Mouse (Mus musculus): Measurements from ENCODE around the gene Arhgef28. TPM values are rescaled to one million over a fixed set of nuclear protein-coding genes. Genes with fewer than 3 reads are reported as not detected.

Gene Arhgef28
- polyA plus RNA-seq, 1 experiment from 2014 or later, result 1.3 TPM

DNA sequence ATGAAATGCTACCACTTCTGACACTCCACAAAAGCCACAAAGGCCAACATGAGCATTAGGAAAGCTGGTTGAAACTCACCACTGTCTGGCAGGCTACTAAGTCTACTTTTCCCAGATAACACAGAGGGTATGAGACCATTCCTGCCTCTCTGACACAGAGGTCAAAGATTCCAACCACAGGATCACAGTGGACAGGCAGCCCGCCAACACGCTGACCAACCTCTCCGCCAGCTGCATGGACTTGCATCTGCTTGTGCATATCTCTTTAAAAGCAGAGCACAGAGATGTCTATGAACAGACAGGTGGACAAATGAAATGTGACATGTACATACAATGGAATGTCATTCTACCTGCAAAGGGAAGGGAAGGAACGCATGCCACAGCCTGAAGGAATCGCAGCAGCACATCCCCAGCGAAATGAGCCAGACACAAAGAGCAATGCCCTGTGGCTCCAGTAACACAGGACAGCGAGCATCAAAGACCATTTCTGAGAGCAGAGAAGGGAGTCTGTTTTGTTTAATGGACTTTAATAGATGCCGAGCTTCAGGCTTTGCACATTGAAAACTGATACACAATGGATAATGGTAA lies 59.6 kb downstream of the Arhgef28 start:
- ATAC-seq (ENCODE audit: low read depth), result no peak
- 74% methylated on average over 8 of the region's 8 CpGs for WGBS (ENCODE audit: insufficient replicate concordance)

DNA sequence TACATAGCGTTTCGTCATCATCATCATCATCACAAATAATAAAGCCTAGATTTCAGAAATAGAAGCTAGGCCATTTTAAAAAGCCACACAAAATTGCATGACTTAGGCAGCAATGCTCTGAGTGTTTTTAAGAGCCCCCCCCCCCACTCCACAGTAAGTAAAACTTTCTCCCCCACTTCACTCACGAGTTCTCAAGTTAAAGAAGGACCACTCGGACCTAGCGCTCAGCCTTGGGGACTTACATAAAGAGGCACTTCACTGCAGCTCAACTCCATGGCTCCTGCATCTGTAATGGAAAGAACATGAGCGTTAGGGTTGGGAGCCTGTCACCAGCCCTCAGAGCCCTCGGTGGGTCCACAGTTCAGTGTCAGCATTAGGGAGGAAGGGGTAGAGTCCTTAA lies 60.9 kb downstream of the Arhgef28 start:
- Histone ChIP-seq H3K9ac (ENCODE audit: low read depth, low read length) (no peak overlapping the region), H3K4me1 (ENCODE audit: control insufficient read depth, low read depth, low read length) (no peaks in the 10 kb centered on the region), H3K36me3 (ENCODE audit: control insufficient read depth, insufficient read depth) (no peaks in the 10 kb centered on the region), H3K4me2 (ENCODE audit: low read depth, low read length) (no peak overlapping the region), H3K27me3 (ENCODE audit: control insufficient read depth, insufficient read depth, low read depth, low read length) (no peaks in the 10 kb centered on the region), H3K9me3 (replicated peaks; ENCODE audit: control insufficient read depth, low read length) (no peaks in the 10 kb centered on the region), H3K4me3 (ENCODE audit: low read depth, low read length) (no peak overlapping the region), H3K27ac (ENCODE audit: low read length) (no peak overlapping the region)
- 76% methylated on average over 7 of the region's 7 CpGs for WGBS (ENCODE audit: insufficient replicate concordance)
- ATAC-seq (ENCODE audit: low read depth), result no peak

More for the DNA sequence above, 59.6 kb downstream of the Arhgef28 start:
- H3K4me2 ChIP-seq (ENCODE audit: low read depth, low read length), result no peak overlapping the region
- H3K9ac ChIP-seq (ENCODE audit: low read depth, low read length), result no peak overlapping the region
- H3K4me3 ChIP-seq (ENCODE audit: low read depth, low read length), result no peak overlapping the region
- no peaks in the 10 kb centered on the region for H3K36me3 ChIP-seq (ENCODE audit: control insufficient read depth, insufficient read depth)
- no peaks in the 10 kb centered on the region for H3K27me3 ChIP-seq (ENCODE audit: control insufficient read depth, insufficient read depth, low read depth, low read length)
- H3K4me1 ChIP-seq (ENCODE audit: control insufficient read depth, low read depth, low read length), result no peaks in the 10 kb centered on the region
- no peaks in the 10 kb centered on the region for H3K9me3 ChIP-seq (replicated peaks; ENCODE audit: control insufficient read depth, low read length)
- no peak overlapping the region for H3K27ac ChIP-seq (ENCODE audit: low read length)

DNA sequence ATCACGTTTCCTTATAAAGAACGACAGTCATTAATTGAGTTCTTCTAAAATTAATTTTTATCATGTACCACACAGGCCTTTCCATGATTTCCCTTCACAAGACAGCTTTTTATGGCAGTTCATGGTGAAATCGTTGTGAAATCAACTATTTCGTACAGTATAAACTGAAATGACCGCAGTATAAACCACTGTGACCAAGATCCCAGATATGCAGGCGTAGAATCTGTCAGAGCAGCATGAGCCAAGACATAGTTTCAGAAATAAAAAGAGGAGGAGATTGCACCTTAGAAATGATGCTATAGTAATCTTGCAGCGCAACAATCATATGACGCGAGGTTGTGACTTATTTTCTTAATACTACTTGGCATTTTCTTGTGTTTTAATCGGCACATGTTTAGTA lies 63.2 kb downstream of the Arhgef28 start:
- Histone ChIP-seq H3K4me3 (ENCODE audit: low read depth, low read length) (no peak overlapping the region), H3K36me3 (ENCODE audit: control insufficient read depth, insufficient read depth) (no peaks in the 10 kb centered on the region), H3K4me2 (ENCODE audit: low read depth, low read length) (no peak overlapping the region), H3K27me3 (ENCODE audit: control insufficient read depth, insufficient read depth, low read depth, low read length) (no peaks in the 10 kb centered on the region), H3K4me1 (ENCODE audit: control insufficient read depth, low read depth, low read length) (no peaks in the 10 kb centered on the region), H3K9ac (ENCODE audit: low read depth, low read length) (no peak overlapping the region), H3K9me3 (replicated peaks; ENCODE audit: control insufficient read depth, low read length) (no peaks in the 10 kb centered on the region), H3K27ac (ENCODE audit: low read length) (no peak overlapping the region)
- ATAC-seq (ENCODE audit: low read depth), result no peak
- WGBS (ENCODE audit: insufficient replicate concordance), result 74% methylated on average over 10 of the region's 10 CpGs

DNA sequence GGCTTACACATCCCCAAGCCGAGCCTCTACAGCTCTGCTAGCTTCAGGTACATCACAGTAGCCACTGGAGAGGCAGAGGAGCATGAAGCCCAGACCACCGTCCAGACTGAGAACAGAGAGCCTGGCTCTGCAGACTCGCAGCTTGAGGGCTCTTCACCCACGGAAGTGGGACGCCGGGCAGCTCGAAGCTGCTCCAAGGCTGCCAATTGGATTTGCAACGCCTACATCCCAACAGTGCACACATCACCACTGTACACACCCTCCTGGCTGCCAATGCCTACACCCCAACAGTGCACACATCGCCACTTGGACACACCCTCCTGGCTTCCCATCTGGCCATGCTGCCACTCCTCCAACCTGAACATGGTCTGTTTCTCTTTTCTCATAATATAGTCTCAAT lies 65.6 kb downstream of the Arhgef28 start:
- 70% methylated on average over 9 of the region's 9 CpGs for WGBS (ENCODE audit: insufficient replicate concordance)
- H3K9me3 ChIP-seq (replicated peaks; ENCODE audit: control insufficient read depth, low read length), result no peaks in the 10 kb centered on the region
- ATAC-seq (ENCODE audit: low read depth), result no peak

DNA sequence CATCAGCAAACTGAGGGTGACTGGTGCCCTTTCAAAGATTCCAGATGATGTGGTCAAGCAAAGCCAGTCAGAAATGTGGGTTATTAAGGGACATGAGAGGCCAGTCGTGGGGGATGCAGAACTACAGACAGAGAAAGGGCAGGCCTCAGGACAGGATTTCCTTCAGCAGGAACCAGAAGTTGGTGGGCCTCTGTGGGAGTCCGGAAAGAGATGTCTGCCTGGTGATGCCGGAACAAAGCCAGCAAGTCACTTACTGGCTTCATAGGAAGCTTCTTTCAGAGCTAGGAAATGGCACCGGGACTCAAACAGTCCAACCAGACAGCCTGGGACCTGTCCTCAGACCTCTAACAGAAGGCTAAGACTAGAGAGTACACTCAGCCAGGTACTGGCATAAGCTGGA lies 67.5 kb downstream of the Arhgef28 start:
- no peak overlapping the region for H3K9ac ChIP-seq (ENCODE audit: low read depth, low read length)

More for the DNA sequence above, 65.6 kb downstream of the Arhgef28 start:
- Histone ChIP-seq H3K27me3 (ENCODE audit: control insufficient read depth, insufficient read depth, low read depth, low read length) (no peaks in the 10 kb centered on the region), H3K4me3 (ENCODE audit: low read depth, low read length) (no peak overlapping the region), H3K36me3 (ENCODE audit: control insufficient read depth, insufficient read depth) (no peaks in the 10 kb centered on the region), H3K4me1 (ENCODE audit: control insufficient read depth, low read depth, low read length) (no peaks in the 10 kb centered on the region), H3K27ac (ENCODE audit: low read length) (no peak overlapping the region), H3K9ac (ENCODE audit: low read depth, low read length) (no peak overlapping the region), H3K4me2 (ENCODE audit: low read depth, low read length) (no peak overlapping the region)

DNA sequence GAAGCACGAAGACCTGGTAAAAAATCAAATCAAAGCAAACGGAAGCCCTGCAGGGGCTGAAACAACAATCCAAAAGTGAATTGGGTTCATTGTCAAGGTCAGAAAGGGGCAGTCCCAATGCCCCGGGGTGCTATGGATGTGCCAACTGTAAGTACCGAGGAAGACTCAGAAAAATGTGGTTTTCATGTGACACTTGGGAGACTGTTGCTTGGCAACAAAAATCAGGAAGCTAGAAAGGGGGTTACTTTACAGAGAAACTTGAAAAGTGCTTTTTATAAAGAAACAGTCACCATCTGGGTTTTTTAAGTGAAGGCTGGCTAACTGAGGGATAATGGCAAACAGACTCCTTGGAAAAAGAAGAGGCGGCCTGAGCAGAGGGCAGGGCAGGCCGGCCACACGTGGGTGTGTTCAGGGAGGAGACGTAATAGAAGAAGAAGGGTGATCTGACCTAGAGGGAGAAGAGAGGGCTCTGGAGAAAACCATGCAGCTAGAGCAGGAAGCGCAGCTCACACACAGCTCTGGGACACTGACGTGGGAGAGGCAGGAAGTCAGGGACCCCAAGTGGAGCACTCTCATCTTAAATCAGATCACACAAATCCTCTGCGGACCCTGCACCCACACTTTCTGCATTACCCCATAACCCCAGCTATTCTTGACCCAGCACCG lies 70.2 kb downstream of the Arhgef28 start:
- no peaks in the 10 kb centered on the region for H3K27me3 ChIP-seq (ENCODE audit: control insufficient read depth, insufficient read depth, low read depth, low read length)
- no peak overlapping the region for H3K9ac ChIP-seq (ENCODE audit: low read depth, low read length)
- H3K4me3 ChIP-seq (ENCODE audit: low read depth, low read length), result no peak overlapping the region
- WGBS (ENCODE audit: insufficient replicate concordance), result 25% methylated on average over 12 of the region's 12 CpGs
- H3K27ac ChIP-seq (ENCODE audit: low read length), result no peak overlapping the region
- no peaks in the 10 kb centered on the region for H3K9me3 ChIP-seq (replicated peaks; ENCODE audit: control insufficient read depth, low read length)
- ATAC-seq (ENCODE audit: low read depth), result no peak
- no peak overlapping the region for H3K4me2 ChIP-seq (ENCODE audit: low read depth, low read length)
- no peaks in the 10 kb centered on the region for H3K4me1 ChIP-seq (ENCODE audit: control insufficient read depth, low read depth, low read length)
- H3K36me3 ChIP-seq (ENCODE audit: control insufficient read depth, insufficient read depth), result no peaks in the 10 kb centered on the region

More for the DNA sequence above, 67.5 kb downstream of the Arhgef28 start:
- Histone ChIP-seq H3K36me3 (ENCODE audit: control insufficient read depth, insufficient read depth) (no peaks in the 10 kb centered on the region), H3K4me3 (ENCODE audit: low read depth, low read length) (no peak overlapping the region), H3K9me3 (replicated peaks; ENCODE audit: control insufficient read depth, low read length) (no peaks in the 10 kb centered on the region), H3K4me1 (ENCODE audit: control insufficient read depth, low read depth, low read length) (no peaks in the 10 kb centered on the region), H3K4me2 (ENCODE audit: low read depth, low read length) (no peak overlapping the region), H3K27ac (ENCODE audit: low read length) (no peak overlapping the region), H3K27me3 (ENCODE audit: control insufficient read depth, insufficient read depth, low read depth, low read length) (no peaks in the 10 kb centered on the region)
- WGBS (ENCODE audit: insufficient replicate concordance), result 14% methylated on average over 4 of the region's 4 CpGs
- no peak for ATAC-seq (ENCODE audit: low read depth)

DNA sequence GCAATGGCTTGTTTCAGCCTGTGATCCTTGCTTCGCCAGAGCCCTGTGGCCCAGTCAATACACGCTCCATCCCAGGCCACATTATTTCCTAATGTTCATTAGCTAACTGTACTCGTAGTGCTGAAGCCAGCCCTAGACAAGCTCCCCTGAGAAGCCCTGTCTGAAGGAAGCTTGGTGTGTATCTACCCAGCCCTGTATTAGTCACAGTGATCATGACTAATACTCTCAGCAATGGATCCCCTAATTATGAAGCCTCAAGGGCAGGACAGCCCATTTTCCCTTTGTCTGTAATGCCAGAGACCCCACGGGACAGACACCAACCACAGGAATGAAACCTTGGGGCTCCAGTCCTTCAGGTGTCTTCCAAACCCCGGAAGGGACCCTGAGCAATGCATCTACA lies 73.3 kb downstream of the Arhgef28 start:
- Histone ChIP-seq H3K4me1 (ENCODE audit: control insufficient read depth, low read depth, low read length) (no peaks in the 10 kb centered on the region), H3K9me3 (replicated peaks; ENCODE audit: control insufficient read depth, low read length) (no peaks in the 10 kb centered on the region), H3K27me3 (ENCODE audit: control insufficient read depth, insufficient read depth, low read depth, low read length) (no peaks in the 10 kb centered on the region), H3K4me3 (ENCODE audit: low read depth, low read length) (no peak overlapping the region), H3K36me3 (ENCODE audit: control insufficient read depth, insufficient read depth) (no peaks in the 10 kb centered on the region), H3K4me2 (ENCODE audit: low read depth, low read length) (no peak overlapping the region), H3K9ac (ENCODE audit: low read depth, low read length) (no peak overlapping the region), H3K27ac (ENCODE audit: low read length) (no peak overlapping the region)
- 62% methylated on average over 5 of the region's 5 CpGs for whole genome bisulfite sequencing (ENCODE audit: insufficient replicate concordance)
- no peak for ATAC-seq (ENCODE audit: low read depth)

DNA sequence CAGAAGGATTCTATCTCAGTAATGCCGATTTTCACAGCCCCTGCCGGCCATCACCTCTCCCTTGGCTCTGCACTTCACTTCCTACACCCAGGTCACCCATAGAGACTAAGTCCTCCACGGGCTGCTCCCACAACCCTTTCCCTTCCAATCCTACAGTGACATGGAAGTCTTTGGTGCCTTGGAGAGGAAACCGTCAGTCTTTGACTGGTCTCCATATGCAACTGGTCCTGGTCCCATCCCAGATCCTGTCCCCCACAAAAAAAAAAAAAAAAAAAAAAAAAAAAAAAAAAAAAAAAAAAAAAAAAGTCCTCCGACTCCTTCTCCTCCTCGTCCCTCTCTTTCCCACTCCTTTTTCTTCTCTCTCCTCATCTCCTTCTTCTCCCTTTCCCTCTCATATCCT lies 74.0 kb downstream of the Arhgef28 start:
- ATAC-seq (ENCODE audit: low read depth), result no peak
- Histone ChIP-seq H3K9ac (ENCODE audit: low read depth, low read length) (no peak overlapping the region), H3K27ac (ENCODE audit: low read length) (no peak overlapping the region), H3K4me2 (ENCODE audit: low read depth, low read length) (no peak overlapping the region), H3K36me3 (ENCODE audit: control insufficient read depth, insufficient read depth) (no peaks in the 10 kb centered on the region), H3K4me3 (ENCODE audit: low read depth, low read length) (no peak overlapping the region), H3K9me3 (replicated peaks; ENCODE audit: control insufficient read depth, low read length) (no peaks in the 10 kb centered on the region), H3K27me3 (ENCODE audit: control insufficient read depth, insufficient read depth, low read depth, low read length) (no peaks in the 10 kb centered on the region), H3K4me1 (ENCODE audit: control insufficient read depth, low read depth, low read length) (no peaks in the 10 kb centered on the region)
- WGBS (ENCODE audit: insufficient replicate concordance), result 60% methylated on average over 6 of the region's 6 CpGs

DNA sequence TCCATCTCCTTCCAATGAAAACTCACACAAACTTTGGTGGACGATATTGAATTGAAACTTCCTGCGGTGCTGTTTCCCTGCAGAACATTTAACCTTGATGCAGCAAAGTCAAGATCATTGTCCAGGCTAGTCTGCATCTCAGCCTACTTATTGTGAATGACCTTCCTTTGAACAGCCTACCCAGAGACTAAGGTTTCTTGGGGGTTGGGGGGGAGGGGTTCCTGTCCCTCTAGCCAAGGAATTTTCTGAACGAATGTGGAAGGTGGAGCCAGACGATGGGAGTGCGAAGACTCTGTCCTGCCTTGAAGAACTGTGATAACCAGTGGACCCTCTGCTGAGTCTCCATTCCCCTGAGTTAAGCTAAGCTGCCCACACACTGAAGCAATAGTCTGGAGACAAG lies 80.6 kb downstream of the Arhgef28 start:
- WGBS (ENCODE audit: insufficient replicate concordance), result 61% methylated on average over 5 of the region's 5 CpGs
- no peak overlapping the region for H3K4me2 ChIP-seq (ENCODE audit: low read depth, low read length)
- no peak for ATAC-seq (ENCODE audit: low read depth)

More for the DNA sequence above, 80.6 kb downstream of the Arhgef28 start:
- no peaks in the 10 kb centered on the region for H3K27me3 ChIP-seq (ENCODE audit: control insufficient read depth, insufficient read depth, low read depth, low read length)
- H3K27ac ChIP-seq (ENCODE audit: low read length), result no peak overlapping the region
- H3K9me3 ChIP-seq (replicated peaks; ENCODE audit: control insufficient read depth, low read length), result no peaks in the 10 kb centered on the region
- no peak overlapping the region for H3K4me3 ChIP-seq (ENCODE audit: low read depth, low read length)
- no peak overlapping the region for H3K9ac ChIP-seq (ENCODE audit: low read depth, low read length)
- no peaks in the 10 kb centered on the region; the same call in 1 of the 2 replicates for H3K4me1 ChIP-seq (ENCODE audit: control insufficient read depth, low read depth, low read length)
- no peaks in the 10 kb centered on the region for H3K36me3 ChIP-seq (ENCODE audit: control insufficient read depth, insufficient read depth)
